Mouse (Mus musculus) heart, postnatal 25 days (tissue): Measurements from ENCODE around the gene Enkd1. TPM values are rescaled to one million over a fixed set of nuclear protein-coding genes. Genes with fewer than 3 reads are reported as not detected.

Experiments used
- DNase-seq: peaks from one replicate; pipeline ENCODE4 v3.0.0; 2022; ENCODE audit warnings: low spot score
- intact Hi-C: fragments of 180-260 bp; cut with DNase I; formaldehyde crosslinking; loops from one replicate; pipeline ENCODE4 v1.15.1; 2025
- total RNA-seq, 2 experiments: library from RNA; stranded (reverse); gene quantifications; 2 replicates each; pipeline ENCODE4 v1.2.3; 2021

Gene Enkd1
- total RNA-seq, 2 experiments from 2014 or later: 2.0 to 2.4 TPM

DNA sequence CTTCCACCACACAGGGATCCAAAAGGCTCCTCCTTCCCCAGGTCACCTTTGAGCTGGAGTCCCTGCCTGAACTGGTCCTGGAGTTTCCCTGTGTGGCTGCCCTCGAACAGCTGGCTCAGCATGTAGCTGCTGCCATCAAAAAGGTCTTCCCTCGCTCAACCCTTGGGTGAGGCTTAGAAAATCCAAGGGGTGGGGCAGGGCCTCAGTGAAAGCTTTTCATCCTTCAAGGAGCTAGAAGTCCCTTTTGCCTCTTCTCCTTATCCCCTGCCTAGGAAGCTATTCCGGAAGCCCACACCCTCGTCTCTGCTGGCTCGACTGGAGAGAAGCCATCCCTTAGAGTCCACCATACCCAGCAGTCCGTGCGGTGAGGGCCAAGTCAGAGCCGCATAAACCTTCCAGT, 20.5 kb downstream of the Enkd1 start:
- no peak for DNase-seq
- intact Hi-C loops: loop anchor here (5.0 kb wide), 2 partner anchors 50 to 120 kb away; partner anchors contain the start of genes Agrp, Atp6v0d1 and Ctcf

DNA sequence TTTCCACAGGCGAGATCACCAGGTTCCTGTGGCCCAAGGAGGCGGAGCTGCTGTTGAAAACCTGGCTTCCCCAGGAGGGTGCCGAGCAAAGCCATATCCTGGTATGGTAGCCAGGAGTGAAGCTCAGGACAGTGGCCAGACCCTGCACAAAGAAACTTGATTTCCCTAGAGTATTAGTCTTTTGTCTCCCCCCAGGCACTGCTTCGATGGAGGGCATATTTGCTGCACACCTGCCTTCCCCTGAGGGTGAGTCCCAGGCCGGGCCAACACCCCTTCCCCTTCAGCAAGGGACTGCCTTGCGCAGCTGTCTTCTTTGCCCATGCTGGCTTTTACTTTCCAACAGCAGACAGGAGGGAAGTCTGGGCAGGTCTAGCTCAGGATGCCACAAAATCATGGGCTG, 21.5 kb downstream of the Enkd1 start:
- no peak for DNase-seq
- intact Hi-C loops: loop anchor here (5.0 kb wide), 2 partner anchors 49 to 119 kb away; partner anchors contain the start of genes Agrp, Atp6v0d1 and Ctcf

DNA sequence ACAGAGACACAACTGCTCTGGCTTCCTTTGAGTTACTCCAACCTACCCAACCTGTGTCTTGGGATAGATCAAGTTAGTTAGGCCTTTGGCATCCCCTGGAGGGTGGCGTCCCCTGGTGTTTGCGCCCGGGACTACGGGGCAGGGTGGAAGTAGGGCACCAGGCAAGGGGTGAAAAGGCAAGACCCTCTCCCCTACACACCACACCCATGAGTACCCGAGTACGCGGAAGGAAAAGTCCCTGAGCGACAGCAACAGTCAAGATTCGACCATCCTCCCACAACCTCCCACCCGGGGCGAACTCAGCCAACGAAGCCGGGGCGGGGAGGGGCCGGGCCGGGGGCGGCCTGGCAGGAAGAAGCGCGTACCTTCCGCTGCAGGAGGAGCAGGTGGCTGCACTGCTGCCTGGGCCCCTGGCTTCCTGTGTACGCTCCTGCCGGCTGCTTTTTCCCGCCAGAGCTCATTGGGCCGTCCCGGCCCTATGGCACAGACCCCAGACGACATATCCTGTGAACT, 22.2 kb downstream of the Enkd1 start, which contains the start of gene Carmil2:
Gene Carmil2 (plus strand): TSS at position 479 of the 513 bp plus-strand sequence.
- intact Hi-C loops: loop anchor here (5.0 kb wide), 2 partner anchors 49 to 119 kb away; partner anchors contain the start of genes Agrp, Atp6v0d1 and Ctcf
- DNase-seq: no peak

DNA sequence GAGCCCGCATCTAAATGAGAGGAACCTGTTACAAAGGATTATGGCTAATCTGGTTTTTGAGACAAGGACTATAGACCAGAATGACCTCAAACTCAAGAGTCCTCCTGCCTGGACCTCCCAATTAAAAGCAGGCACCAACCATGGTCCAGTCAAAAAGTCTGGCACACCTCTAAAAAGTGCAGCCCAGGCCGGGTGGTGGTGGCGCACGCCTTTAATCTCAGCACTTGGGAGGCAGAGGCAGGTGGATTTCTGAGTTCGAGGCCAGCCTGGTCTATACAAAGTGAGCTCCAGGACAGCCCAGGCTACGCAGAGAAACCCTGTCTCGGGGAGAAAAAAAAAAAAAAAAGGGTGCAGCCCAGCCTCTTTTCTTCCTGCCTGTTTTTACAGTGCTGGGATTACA, 22.7 kb downstream of the Enkd1 start:
- intact Hi-C loops: loop anchor here (5.0 kb wide), 2 partner anchors 48 to 118 kb away; partner anchors contain the start of genes Agrp, Atp6v0d1 and Ctcf
- DNase-seq: no peak

DNA sequence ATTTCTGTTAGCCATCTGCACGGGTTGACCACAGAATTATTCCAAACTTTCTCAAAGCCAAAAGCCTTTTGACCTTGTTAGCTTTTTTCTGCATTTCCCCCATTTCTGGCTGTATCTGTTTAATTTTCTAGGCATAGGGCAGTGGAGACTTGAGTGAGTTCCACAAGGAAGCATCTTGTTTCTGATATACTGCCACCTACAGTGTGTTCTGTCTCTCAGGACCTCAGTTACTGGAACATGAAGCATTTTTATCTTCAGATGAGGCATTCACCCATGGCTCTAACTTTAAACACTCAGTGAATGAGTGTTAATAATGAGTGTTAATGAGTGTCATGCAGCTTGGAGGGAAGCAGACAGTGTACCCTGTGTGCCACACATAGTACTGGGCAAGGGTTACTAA, 30.1 kb downstream of the Enkd1 start:
- intact Hi-C loops: no loop called here
- DNase-seq: no peak

DNA sequence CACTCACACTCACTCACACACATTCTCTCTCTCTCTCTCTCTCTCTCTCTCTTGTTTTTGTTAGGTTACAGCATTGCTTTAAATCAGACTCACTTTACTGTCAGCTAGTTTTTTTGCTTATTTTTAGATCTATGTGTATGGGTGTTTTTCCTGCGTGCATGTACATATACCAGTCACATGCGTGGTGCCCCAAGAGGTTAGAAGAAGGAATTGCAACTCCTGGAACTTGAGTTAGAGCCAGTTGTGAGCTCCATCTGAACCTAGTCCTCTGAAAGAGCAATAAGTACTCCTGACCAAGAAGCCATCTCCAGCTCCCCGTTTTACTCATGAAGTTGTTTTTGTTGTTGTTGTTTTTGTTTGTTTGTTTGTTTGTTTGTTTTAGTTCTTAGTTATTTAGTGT, 46.8 kb downstream of the Enkd1 start:
- intact Hi-C loops: no loop called here
- no peak for DNase-seq

DNA sequence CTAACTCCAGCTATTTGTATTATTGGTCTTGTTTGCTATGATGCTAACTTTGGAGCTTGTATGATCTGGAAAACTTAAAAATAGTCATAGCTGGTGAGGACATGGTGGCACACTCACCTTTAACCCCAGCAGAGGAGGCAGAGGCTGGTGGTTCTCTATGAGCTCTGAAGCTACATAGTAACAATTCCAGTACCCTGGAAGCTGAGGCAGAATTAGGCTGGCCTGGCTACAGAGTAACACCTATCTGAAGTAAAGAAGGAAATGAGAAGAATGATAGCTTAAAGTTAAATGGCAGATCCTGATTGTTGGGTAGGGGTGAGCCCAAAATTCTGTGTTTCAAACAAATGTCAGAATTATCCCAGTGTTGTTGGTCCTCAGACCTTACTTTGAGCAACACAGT, 50.4 kb downstream of the Enkd1 start:
- intact Hi-C loops: no loop called here

More for the DNA sequence above, 50.4 kb downstream of the Enkd1 start:
- DNase-seq: no peak

Other genes with a start within 250 kb of the Enkd1 start
- 10 to 100 TPM; 51.4 TPM for gene Tppp3, start 236.7 kb downstream of the Enkd1 start, total RNA-seq
- gene Zdhhc1, start 211.3 kb downstream of the Enkd1 start, total RNA-seq: 10 to 100 TPM; 12.8 to 13.6 TPM
- gene Hsd11b2, start 189.5 kb downstream of the Enkd1 start, total RNA-seq: under 1 TPM; 0.13 to 0.36 TPM
- gene Atp6v0d1, start 142.2 kb downstream of the Enkd1 start, total RNA-seq: 10 to 100 TPM; 45.7 to 53.2 TPM
- 10 to 100 TPM; 41.7 to 50.9 TPM for gene Ripor1, start 103.0 kb downstream of the Enkd1 start, total RNA-seq
- 10 to 100 TPM; 36.4 to 43.6 TPM for gene Ctcf, start 71.6 kb downstream of the Enkd1 start, total RNA-seq
- not detected for gene Agrp, start 70.8 kb downstream of the Enkd1 start, total RNA-seq
- gene Carmil2, start 21.9 kb downstream of the Enkd1 start, total RNA-seq: under 1 TPM; 0.18 to 0.20 TPM
- gene Acd, start 7.1 kb downstream of the Enkd1 start, total RNA-seq: 10 to 100 TPM; 11.1 to 13.7 TPM
- gene Pard6a, start 7.1 kb downstream of the Enkd1 start, total RNA-seq: 1 to 10 TPM; 8.4 to 9.1 TPM
- not detected for gene 4933405L10Rik, start 555 bp downstream of the Enkd1 start, total RNA-seq
- 1 to 10 TPM; 4.2 to 4.8 TPM for gene Gfod2, start 50.5 kb upstream of the Enkd1 start, total RNA-seq
- gene Ranbp10, start 119.1 kb upstream of the Enkd1 start, total RNA-seq: 10 to 100 TPM; 19.1 to 19.2 TPM
- not detected for gene Tsnaxip1, start 119.5 kb upstream of the Enkd1 start, total RNA-seq
- 1 to 10 TPM; 2.2 to 2.9 TPM for gene Cenpt, start 145.1 kb upstream of the Enkd1 start, total RNA-seq
- gene Thap11, start 146.9 kb upstream of the Enkd1 start, total RNA-seq: 10 to 100 TPM; 23.8 to 27.4 TPM
- gene Nutf2, start 152.4 kb upstream of the Enkd1 start, total RNA-seq: 10 to 100 TPM; 30.7 to 35.0 TPM
- 10 to 100 TPM; 23.5 to 23.8 TPM for gene Edc4, start 172.7 kb upstream of the Enkd1 start, total RNA-seq
- gene Nrn1l, start 185.4 kb upstream of the Enkd1 start, total RNA-seq: under 1 TPM; 0.61 to 0.65 TPM
- gene Pskh1, start 192.2 kb upstream of the Enkd1 start, total RNA-seq: 10 to 100 TPM; 16.0 to 16.6 TPM
- gene Ctrl, start 225.7 kb upstream of the Enkd1 start, total RNA-seq: under 1 TPM in 1 of 2 experiments, not detected in 1; 0.31 TPM
- 10 to 100 TPM; 64.8 to 68.3 TPM for gene Psmb10, start 230.2 kb upstream of the Enkd1 start, total RNA-seq
- gene Lcat, start 235.2 kb upstream of the Enkd1 start, total RNA-seq: 1 to 10 TPM in 1 of 2 experiments, under 1 TPM in 1; 0.75 to 1.3 TPM